Mouse (Mus musculus): ENCODE data around the gene Lcn3. TPM values are rescaled to one million over a fixed set of nuclear protein-coding genes. Genes with fewer than 3 reads are reported as not detected.
"Not testable (repeated sequence)": the region's sequence is repeated elsewhere in the genome, so short reads cannot be mapped to it uniquely, and the experiment has no call there.

Lcn3 gene
- polyA plus RNA-seq, 1 experiment from 2014 or later: not detected

- WGBS: 36% methylated on average over 5 of the region's 5 CpGs
- no peaks in the 10 kb centered on the region for H3K9me3 ChIP-seq (replicated peaks; ENCODE audit: control insufficient read depth, low read length)
- H3K27me3 ChIP-seq (replicated peaks; ENCODE audit: control insufficient read depth, insufficient read depth, low read length): 0 out of 2 replicates have a peak, but pooled peaks cover 2% of the 10 kb centered on the region
- DNase-seq (ENCODE audit: low spot score) (no peak), ATAC-seq (no peak)
- H3K4me3 ChIP-seq (ENCODE audit: low read depth, low read length): no peak overlapping the region
- no peaks in the 10 kb centered on the region for H3K4me1 ChIP-seq (ENCODE audit: control insufficient read depth, insufficient read depth, low read length)
- no peak overlapping the region for H3K4me2 ChIP-seq (ENCODE audit: low read length)
- no peak overlapping the region for H3K9ac ChIP-seq (ENCODE audit: low read length)
- H3K36me3 ChIP-seq (ENCODE audit: control insufficient read depth, insufficient read depth, low read length): no peaks in the 10 kb centered on the region
- H3K27ac ChIP-seq (ENCODE audit: low read depth, low read length): no peak overlapping the region
Observed at GRCm38 (mm10) chr2:25798065-25798464, 32.7 kb downstream of the Lcn3 start.

DNA sequence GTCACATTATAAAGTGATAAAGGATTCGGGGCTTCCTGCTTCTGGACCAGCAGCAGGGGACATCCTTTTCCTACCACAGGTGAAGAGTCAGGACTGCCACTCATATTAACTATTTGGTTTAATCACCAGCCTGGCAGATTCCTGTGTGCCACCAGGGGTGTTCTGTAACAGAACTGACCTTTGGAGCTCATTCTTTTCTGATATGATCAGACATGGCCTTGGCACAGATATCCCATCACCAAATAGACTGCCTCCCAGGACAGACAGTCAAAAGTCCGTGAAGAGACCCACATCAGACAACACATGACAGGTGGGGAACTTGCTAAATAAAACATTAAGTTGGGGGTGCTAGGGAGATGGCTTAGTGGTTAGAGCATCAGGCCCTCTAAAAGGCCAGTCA lies 46.3 kb downstream of the Lcn3 start:
- H3K4me1 ChIP-seq (ENCODE audit: control insufficient read depth, insufficient read depth, low read length): no peaks in the 10 kb centered on the region
- no peaks in the 10 kb centered on the region for H3K9me3 ChIP-seq (replicated peaks; ENCODE audit: control insufficient read depth, low read length)
- ATAC-seq: no peak
- WGBS: 73% methylated on average over 2 of the region's 2 CpGs
- no peak overlapping the region for H3K4me2 ChIP-seq (ENCODE audit: low read length)
- H3K27ac ChIP-seq (ENCODE audit: low read depth, low read length): no peak overlapping the region
- DNase-seq (ENCODE audit: low spot score): no peak
- H3K27me3 ChIP-seq (replicated peaks; ENCODE audit: control insufficient read depth, insufficient read depth, low read length): no peaks in the 10 kb centered on the region
- H3K36me3 ChIP-seq (ENCODE audit: control insufficient read depth, insufficient read depth, low read length): no peaks in the 10 kb centered on the region
- no peak overlapping the region for H3K9ac ChIP-seq (ENCODE audit: low read length)
- no peak overlapping the region for H3K4me3 ChIP-seq (ENCODE audit: low read depth, low read length)

- no peaks in the 10 kb centered on the region for H3K4me1 ChIP-seq (ENCODE audit: control insufficient read depth, insufficient read depth, low read length)
- H3K4me3 ChIP-seq (ENCODE audit: low read depth, low read length): no peak overlapping the region
- H3K27ac ChIP-seq (ENCODE audit: low read depth, low read length): no peak overlapping the region
- no peaks in the 10 kb centered on the region for H3K27me3 ChIP-seq (replicated peaks; ENCODE audit: control insufficient read depth, insufficient read depth, low read length)
- DNase-seq (ENCODE audit: low spot score): no peak
- WGBS: 83% methylated on average over 5 of the region's 5 CpGs
- no peak overlapping the region for H3K4me2 ChIP-seq (ENCODE audit: low read length)
- H3K36me3 ChIP-seq (ENCODE audit: control insufficient read depth, insufficient read depth, low read length): no peaks in the 10 kb centered on the region
- no peak for ATAC-seq
- H3K9me3 ChIP-seq (replicated peaks; ENCODE audit: control insufficient read depth, low read length): no peaks in the 10 kb centered on the region
- no peak overlapping the region for H3K9ac ChIP-seq (ENCODE audit: low read length)
Observed at GRCm38 (mm10) chr2:25813364-25813763, 48.0 kb downstream of the Lcn3 start.

- not testable (repeated sequence) for H3K27me3 ChIP-seq (replicated peaks; ENCODE audit: control insufficient read depth, insufficient read depth, low read length); H3K27ac ChIP-seq (ENCODE audit: low read depth, low read length); H3K36me3 ChIP-seq (ENCODE audit: control insufficient read depth, insufficient read depth, low read length); H3K9ac ChIP-seq (ENCODE audit: low read length); DNase-seq (ENCODE audit: low spot score); H3K4me1 ChIP-seq (ENCODE audit: control insufficient read depth, insufficient read depth, low read length); H3K9me3 ChIP-seq (replicated peaks; ENCODE audit: control insufficient read depth, low read length); H3K4me2 ChIP-seq (ENCODE audit: low read length); H3K4me3 ChIP-seq (ENCODE audit: low read depth, low read length); ATAC-seq
- WGBS: 67% methylated on average over 1 of the region's 1 CpGs
Observed at GRCm38 (mm10) chr2:25815748-25816147, 50.4 kb downstream of the Lcn3 start, which contains the start of gene Glt6d1. TSS of gene Glt6d1 (minus strand) at chr2:25815848.

Other genes starting within 250 kb of the Lcn3 start
- 26.7 and 29.4 TPM in 2 replicates for gene Traf2, start 218.6 kb upstream of the Lcn3 start, polyA plus RNA-seq (2014; fragmentation: Nextera tagmentation; extraction: Ambion mirVana)
- 369 and 370 TPM in 2 replicates for gene Edf1, start 207.7 kb upstream of the Lcn3 start, polyA plus RNA-seq (2014; fragmentation: Nextera tagmentation; extraction: Ambion mirVana)
- 0.84 and 2.2 TPM in 2 replicates for gene Mamdc4, start 190.7 kb upstream of the Lcn3 start, polyA plus RNA-seq (2014; fragmentation: Nextera tagmentation; extraction: Ambion mirVana)
- gene Phpt1, start 190.3 kb upstream of the Lcn3 start, polyA plus RNA-seq (2014; fragmentation: Nextera tagmentation; extraction: Ambion mirVana): 168 and 216 TPM in 2 replicates
- gene Ajm1, start 183.8 kb upstream of the Lcn3 start, polyA plus RNA-seq (2014; fragmentation: Nextera tagmentation; extraction: Ambion mirVana): 2.2 and 4.2 TPM in 2 replicates
- 47.9 and 55.0 TPM in 2 replicates for gene Rabl6, start 157.0 kb upstream of the Lcn3 start, polyA plus RNA-seq (2014; fragmentation: Nextera tagmentation; extraction: Ambion mirVana)
- 0.18 and 0.30 TPM in 2 replicates for gene Ccdc183, start 147.9 kb upstream of the Lcn3 start, polyA plus RNA-seq (2014; fragmentation: Nextera tagmentation; extraction: Ambion mirVana)
- 27.9 and 32.8 TPM in 2 replicates for gene Tmem141, start 143.6 kb upstream of the Lcn3 start, polyA plus RNA-seq (2014; fragmentation: Nextera tagmentation; extraction: Ambion mirVana)
- gene Fcna, start 137.5 kb upstream of the Lcn3 start, polyA plus RNA-seq (2014; fragmentation: Nextera tagmentation; extraction: Ambion mirVana): 2.0 and 3.7 TPM in 2 replicates
- not detected in 2 replicates for gene Lcn8, start 112.4 kb upstream of the Lcn3 start, polyA plus RNA-seq (2014; fragmentation: Nextera tagmentation; extraction: Ambion mirVana)
- not detected in 2 replicates for gene Lcn5, start 107.6 kb upstream of the Lcn3 start, polyA plus RNA-seq (2014; fragmentation: Nextera tagmentation; extraction: Ambion mirVana)
- not detected in 2 replicates for gene Lcn6, start 88.8 kb upstream of the Lcn3 start, polyA plus RNA-seq (2014; fragmentation: Nextera tagmentation; extraction: Ambion mirVana)
- not detected in 2 replicates for gene Lcn10, start 82.8 kb upstream of the Lcn3 start, polyA plus RNA-seq (2014; fragmentation: Nextera tagmentation; extraction: Ambion mirVana)
- not detected in 2 replicates for gene Obp2a, start 65.5 kb upstream of the Lcn3 start, polyA plus RNA-seq (2014; fragmentation: Nextera tagmentation; extraction: Ambion mirVana)
- 86.4 and 108 TPM in 2 replicates for gene Bmyc, start 58.8 kb upstream of the Lcn3 start, polyA plus RNA-seq (2014; fragmentation: Nextera tagmentation; extraction: Ambion mirVana)
- not detected in 2 replicates for gene Obp2b, start 28.6 kb upstream of the Lcn3 start, polyA plus RNA-seq (2014; fragmentation: Nextera tagmentation; extraction: Ambion mirVana)
- not detected in 2 replicates for gene Lcn11, start 11.4 kb downstream of the Lcn3 start, polyA plus RNA-seq (2014; fragmentation: Nextera tagmentation; extraction: Ambion mirVana)
- not detected in 2 replicates for gene Gm13539, start 16.7 kb downstream of the Lcn3 start, polyA plus RNA-seq (2014; fragmentation: Nextera tagmentation; extraction: Ambion mirVana)
- not detected in 2 replicates for gene Glt6d1, start 50.3 kb downstream of the Lcn3 start, polyA plus RNA-seq (2014; fragmentation: Nextera tagmentation; extraction: Ambion mirVana)
- gene Lcn9, start 57.6 kb downstream of the Lcn3 start, polyA plus RNA-seq (2014; fragmentation: Nextera tagmentation; extraction: Ambion mirVana): not detected in 2 replicates
- not detected in 2 replicates for gene Sohlh1, start 81.7 kb downstream of the Lcn3 start, polyA plus RNA-seq (2014; fragmentation: Nextera tagmentation; extraction: Ambion mirVana)
- gene Kcnt1, start 98.2 kb downstream of the Lcn3 start, polyA plus RNA-seq (2014; fragmentation: Nextera tagmentation; extraction: Ambion mirVana): 3.3 and 5.3 TPM in 2 replicates
- gene Camsap1, start 217.7 kb downstream of the Lcn3 start, polyA plus RNA-seq (2014; fragmentation: Nextera tagmentation; extraction: Ambion mirVana): 30.9 and 61.3 TPM in 2 replicates